Mouse (Mus musculus): ENCODE data around the gene Olfr694.
"Not testable (repeated sequence)": the region's sequence is repeated elsewhere in the genome, so short reads cannot be mapped to it uniquely, and the experiment has no call there.

The Olfr694 gene

DNA sequence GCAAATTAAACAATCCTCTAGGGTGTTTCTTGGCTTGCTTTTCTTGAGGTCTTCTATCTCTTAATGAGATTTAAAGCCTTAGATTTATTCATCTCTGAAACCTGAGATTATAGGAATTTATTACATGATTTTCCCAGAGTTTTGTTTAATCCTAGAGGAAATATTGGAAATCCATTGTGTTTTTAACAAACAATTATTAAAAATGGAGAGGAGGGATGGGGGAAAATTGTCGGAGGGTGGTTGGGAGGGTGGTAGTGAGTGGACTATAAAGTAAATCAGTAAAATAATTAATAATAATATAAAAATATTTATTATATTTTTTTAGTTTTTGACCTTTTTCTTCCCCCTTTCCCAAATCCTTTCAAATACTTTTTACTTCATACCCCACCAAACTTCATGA, at the start of gene Olfr694:
Olfr694 (minus strand) TSS at position 101 of the 400 bp plus-strand sequence.
- no peak for DNase-seq (ENCODE audit: extremely low spot score, low read depth, low spot score)

DNA sequence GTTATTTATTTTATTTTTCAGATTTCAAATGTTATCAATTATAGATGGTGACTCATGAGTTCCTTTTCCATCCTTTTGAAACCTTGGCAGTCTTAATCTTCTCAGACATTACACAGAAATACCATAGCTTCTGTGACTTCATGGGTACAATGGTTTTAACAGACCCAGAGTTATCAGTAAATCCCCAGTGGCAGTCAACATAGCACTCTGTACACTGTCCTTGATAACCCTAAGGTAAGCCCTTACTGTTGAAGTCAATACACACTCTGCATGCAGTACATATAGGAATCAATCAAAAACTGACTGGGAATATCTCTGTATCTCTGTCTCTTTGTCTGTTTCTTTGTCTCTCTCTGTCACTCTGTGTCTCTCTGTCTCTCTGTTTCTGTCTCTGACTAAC, 45.4 kb upstream of the Olfr694 start:
- no peak for DNase-seq (ENCODE audit: extremely low spot score, low read depth, low spot score)

DNA sequence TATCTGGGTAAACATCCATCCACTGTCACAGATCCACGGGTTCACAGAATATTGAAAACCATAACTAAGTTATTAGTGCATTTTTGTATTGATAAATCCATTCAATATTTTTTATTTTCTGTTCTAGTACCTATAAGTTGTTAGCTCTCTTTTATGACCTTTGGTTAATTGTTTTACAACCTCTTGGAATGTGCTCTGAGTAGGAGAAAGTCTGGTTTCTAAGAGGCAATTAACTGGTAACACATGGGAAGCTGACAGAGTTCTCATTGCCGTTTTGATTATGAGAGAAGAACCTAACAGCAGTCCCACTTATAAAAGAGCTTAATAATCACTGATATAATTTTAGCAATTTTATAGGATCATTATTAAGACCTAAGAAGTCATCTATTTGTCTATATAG, 42.1 kb upstream of the Olfr694 start:
- no peak for DNase-seq (ENCODE audit: extremely low spot score, low read depth, low spot score)

DNA sequence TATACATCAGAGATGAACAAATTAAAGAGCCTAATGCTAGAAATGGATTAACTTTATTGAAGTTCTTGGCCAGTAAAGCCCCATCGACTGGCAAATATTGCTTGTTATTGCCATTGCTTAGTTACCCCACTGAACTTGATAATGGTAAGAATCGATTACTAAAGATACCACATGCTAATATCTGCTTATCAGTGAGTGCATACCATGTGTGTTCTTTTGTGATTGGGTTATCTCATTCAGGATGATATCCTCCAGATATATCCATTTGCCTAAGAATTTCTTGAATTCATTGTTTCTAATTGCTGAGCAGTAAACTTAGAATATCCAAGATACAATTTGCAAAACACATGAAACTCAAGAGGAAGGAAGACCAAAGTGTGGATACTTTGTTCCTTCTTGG, 34.0 kb upstream of the Olfr694 start:
- not testable (repeated sequence) for DNase-seq (ENCODE audit: extremely low spot score, low read depth, low spot score)

DNA sequence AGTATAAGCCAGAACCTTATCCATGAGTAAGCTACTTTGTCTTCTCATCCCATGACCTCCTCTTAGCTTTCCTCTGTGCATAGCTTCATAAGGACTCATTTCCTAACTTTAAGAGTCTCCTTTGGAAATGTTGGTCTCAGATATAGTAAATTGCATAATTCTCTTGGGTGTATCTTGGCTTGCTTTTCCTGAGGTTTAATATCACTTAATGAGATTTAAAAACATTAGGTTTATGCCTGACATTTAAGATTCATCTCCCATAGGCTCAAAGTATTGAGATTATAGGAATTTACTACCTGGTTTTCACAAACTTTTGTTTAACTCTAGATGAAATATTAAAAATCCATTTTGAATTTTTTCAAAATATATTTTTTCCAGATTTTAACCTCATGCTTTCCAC, 24.7 kb upstream of the Olfr694 start, which contains the start of gene Olfr695:
Olfr695 (minus strand) TSS at position 101 of the 400 bp plus-strand sequence.
- no peak for DNase-seq (ENCODE audit: extremely low spot score, low read depth, low spot score)

DNA sequence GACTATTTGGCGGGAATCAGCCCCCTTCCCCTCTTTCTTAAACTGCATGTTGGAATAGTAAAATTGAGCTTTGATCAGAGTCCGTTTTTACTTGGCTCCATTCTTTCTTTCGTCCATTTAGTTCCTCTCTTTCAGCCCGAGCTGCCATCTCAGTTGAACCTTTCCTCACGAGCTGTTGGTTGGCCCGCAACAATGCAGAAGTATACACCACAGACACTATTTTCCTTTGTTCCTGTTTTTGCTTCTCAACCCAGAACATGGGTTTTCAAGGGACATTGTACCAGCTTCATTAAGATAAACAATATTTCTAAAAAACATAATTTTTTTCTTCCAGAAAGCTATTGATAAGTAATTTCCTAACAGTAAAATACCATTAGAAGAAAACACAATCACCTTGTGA, 19.8 kb upstream of the Olfr694 start:
- DNase-seq (ENCODE audit: extremely low spot score, low read depth, low spot score) = no peak

DNA sequence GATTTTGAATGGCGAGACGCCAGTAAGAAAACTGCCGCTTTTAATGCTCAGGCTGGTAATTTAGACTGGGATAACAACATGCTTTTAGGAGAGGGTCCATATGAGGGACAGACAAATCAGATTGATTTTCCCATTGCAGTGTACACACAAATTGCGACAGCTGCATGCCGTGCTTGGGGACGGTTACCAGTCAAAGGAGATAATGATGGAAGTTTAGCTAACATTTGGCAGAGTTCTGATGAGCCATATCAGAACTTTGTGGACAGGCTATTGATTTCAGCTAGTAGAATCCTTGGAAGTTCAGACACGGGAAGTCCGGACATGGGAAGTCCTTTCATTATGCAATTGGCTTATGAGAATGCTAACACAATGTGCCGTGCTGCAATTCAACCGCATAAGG, 16.1 kb upstream of the Olfr694 start:
- DNase-seq (ENCODE audit: extremely low spot score, low read depth, low spot score) = not testable (repeated sequence)

DNA sequence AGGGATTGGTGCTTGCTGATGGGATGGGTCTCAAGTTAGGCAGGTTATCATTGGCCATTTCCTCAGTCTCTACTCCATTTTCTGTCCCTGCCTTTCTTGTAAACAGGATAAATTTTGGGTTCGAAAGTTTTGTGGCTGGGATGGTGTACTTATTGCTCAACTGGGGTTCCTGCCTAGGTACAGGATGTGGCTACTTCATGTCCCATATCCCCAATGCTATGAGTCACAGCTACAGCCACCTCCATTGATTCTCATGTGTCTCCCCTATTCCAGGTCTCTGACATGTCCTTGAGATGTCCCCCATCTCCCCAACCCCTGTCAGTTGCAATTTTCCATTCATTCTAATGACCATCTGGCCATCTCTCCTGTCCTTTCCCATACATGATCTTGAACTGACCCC, 5.3 kb upstream of the Olfr694 start:
- DNase-seq (ENCODE audit: extremely low spot score, low read depth, low spot score) = no peak

DNA sequence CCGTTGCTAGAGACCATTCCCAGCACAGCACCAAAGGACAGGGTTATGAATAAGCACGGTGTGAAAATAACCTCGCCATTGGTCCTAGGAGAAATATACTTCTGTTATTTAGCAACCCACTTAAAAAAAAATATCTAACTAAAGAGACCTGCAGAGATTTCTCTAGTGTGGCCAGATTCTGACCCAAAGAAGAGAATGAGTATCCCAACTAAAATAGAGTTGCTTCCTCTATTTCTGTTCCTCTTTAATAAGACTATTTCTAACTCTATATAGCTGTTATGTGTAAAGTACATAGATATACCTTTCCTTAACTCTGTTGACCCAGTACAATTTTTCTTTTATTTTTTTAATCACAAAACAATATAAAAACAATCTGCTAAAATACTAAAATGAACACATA, 1.4 kb upstream of the Olfr694 start:
- DNase-seq (ENCODE audit: extremely low spot score, low read depth, low spot score) = no peak

DNA sequence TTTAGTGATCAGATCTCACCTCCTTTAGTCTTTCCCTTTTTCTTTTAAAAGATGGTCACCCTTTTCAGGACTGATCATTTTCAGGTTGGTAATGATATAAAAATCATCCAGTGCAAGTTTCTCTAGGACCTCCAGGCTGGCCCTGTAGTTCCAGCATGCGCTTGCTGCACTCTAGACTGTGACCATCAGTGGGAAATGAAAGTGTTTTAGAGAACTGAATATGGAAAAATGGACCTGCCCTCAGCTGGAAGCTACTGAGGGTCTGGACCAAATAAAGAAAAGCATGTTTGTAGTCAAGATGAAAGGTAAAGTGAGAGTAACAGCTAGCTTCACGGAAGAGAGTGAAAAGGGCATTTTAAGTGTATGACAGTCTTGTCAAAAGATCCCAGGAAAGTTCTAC, 6.2 kb downstream of the Olfr694 start:
- no peak for DNase-seq (ENCODE audit: extremely low spot score, low read depth, low spot score)

DNA sequence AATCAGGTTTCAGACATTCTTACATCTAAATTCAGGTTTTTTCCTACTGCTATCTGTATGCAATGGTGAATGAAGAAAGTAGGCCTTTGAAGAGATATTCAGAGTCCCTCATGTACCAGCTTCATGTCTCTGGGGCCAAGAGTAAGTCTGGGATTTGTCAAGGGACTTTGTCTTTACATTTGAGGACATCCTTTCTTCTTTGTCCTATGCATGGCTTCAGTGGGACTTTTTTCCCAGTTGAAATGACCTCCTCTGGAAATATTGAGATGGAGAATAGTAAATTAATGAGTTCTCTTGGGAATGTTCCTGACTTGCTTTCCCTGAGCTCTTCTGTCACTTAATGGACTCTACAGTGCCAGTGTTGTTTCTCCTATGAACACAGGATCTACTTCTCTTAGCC, 11.1 kb downstream of the Olfr694 start, which contains the start of gene Olfr693:
Olfr693 (minus strand) TSS at position 101 of the 400 bp plus-strand sequence.
- DNase-seq (ENCODE audit: extremely low spot score, low read depth, low spot score) = no peak

DNA sequence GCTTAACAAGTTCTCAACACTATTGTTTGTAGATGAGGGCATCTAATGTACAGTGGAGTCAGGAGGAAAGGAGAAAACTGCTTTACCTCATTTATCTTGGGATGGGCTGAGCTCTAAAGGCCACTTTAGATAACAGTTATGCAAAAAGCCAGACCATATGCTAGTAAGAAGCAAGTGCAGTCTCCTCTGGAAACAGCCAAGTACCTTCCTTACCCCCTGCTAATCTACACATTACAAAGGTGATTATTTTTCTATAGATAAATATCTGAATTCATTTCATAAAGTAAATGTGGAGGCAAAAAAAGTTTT, 39.3 kb downstream of the Olfr694 start:
- no peak for DNase-seq (ENCODE audit: extremely low spot score, low read depth, low spot score)

DNA sequence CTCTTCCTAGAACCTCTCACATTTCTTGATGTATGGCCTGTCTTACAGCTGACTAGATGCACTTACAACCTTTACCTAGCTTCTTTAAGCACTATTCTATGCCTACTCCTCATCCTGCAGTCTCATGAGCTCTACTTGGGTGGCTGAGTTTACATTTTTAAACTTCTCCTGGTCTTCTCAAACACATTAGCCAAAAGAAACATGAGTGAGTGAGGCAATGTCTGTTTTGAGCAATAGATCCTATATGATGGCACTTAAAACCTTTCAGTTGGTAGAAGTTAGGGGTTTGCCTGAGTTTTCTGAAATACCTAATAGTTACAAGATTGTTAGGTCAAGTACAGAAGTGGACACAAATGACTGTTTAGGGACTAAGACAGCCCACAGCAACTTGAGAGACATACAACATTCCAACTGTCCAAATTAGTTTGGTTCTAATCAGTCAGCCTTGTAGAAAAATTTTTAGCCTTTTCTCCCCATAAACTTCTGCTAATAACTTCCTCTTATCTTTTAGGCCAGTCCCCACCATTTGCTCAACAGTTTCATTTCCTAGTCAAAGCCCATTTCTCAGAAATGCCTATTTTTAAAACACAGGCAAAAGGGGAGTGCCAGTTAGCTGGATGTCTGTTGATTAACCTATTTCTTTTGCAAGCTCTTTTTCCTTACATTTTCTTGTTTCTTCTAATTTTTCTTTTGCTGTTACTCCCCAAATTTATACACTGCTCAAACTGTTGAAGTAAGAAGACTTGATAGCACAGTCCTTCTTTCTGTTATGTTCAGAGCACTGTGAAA, 39.9 kb downstream of the Olfr694 start:
- DNase-seq (ENCODE audit: extremely low spot score, low read depth, low spot score) = no peak

DNA sequence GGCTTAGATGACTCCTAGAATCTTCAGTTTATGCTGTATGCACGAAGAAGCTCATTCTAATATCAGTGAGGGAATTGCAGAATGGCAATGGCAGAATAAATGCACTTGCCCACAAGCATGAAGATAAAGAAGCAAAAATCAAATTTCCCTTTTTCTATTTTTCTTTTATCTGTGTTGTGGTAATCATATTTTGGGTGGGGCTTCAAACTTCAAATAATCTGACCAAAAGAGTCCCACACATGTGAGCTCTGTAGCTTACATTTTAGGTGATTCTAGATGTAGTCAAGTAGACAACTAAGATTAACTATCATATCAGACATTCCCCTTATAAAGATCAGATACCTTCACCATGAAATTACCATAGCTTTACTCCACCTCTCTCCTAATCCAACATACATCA, 41.8 kb downstream of the Olfr694 start:
- DNase-seq (ENCODE audit: extremely low spot score, low read depth, low spot score) = no peak

DNA sequence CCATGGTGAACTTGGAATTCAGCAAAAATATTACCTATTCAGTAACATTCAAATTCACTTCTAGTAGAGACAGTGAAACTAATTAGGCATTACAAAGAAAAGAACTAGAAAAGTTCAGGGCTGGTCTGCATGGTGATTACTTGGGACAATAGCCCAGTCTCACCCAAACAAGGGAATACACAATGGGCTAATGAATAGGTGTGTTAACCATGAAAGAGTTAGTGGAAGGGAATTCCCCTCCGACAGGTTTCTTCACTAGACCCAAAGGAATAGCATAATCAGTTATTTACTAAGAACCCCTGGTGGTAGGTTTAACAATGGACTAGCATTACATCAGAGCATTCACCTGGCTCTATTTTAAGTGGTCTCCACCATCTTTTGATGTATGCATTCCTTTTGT, 46.4 kb downstream of the Olfr694 start:
- DNase-seq (ENCODE audit: extremely low spot score, low read depth, low spot score) = no peak

DNA sequence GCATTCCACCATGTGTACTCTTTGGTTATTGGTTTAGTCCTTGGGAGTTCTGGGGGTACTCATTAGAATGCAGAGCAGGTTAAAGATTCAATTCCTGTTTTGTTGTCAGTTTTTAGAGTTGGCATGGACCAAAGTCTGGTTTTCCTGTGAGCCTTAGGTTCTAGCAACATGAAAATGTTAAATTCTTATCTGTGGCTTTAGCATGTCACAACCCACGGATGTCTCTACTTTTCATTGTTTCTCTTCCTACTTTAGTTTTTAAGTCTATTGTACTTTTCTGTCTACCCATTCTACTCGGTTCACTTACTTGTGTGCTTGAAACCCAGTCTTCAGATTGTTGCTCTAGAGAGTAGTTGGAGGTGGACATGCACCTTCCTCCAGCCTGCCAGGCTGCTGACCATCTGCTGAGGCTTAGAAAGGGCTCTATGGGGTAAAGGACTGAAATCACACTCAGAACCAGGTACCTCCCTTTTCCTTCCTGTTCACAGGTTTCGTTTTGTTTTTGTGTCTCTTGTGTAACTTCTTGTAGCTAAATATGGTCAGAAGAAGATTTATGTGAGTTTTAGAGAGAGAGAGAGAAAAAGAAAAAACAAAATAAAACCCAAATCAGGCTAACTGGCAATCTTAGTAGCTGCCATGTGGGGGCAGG, 47.3 kb downstream of the Olfr694 start:
- no peak for DNase-seq (ENCODE audit: extremely low spot score, low read depth, low spot score)

DNA sequence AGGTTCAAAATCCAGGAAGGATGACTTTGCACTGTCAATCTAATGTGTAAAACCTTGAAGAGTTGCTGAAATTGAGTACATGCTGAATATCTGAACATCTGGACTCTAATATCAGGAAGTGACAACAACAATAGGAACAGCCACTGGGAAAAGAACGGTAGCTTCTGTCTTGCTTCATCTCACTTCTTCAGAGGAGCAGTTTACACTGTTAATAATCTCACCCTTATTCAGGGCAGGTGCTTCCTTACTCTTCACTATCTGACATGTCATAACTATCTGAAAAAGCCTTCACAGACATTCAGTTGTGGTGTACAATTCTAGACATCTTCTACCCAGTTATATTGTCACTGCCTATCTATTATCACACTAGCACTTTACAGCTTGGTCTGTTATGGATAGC, 50.8 kb downstream of the Olfr694 start:
- DNase-seq (ENCODE audit: extremely low spot score, low read depth, low spot score) = no peak

DNA sequence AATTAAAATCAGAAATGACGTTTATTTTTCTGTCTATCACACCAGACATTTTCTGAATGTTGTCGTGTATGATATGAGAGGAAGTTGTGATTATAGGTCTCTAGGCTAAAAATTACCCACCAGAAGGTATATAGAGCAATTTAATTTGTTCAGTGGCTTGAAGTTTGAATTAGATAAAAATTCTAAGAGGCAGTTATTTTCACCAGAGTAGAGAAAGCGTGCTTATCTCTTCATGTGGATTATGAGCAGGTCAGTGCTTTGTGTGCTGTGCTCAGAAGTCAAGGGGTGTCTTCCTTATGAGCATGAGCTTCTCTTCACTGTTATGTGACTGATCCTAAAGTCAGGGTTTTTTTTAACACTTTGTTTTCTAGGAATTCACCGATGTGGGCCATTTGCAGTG, 56.1 kb downstream of the Olfr694 start:
- DNase-seq (ENCODE audit: extremely low spot score, low read depth, low spot score) = no peak
